Comparison of ENCODE assay signal across 26 mouse cellular contexts in the genomic region with DNA sequence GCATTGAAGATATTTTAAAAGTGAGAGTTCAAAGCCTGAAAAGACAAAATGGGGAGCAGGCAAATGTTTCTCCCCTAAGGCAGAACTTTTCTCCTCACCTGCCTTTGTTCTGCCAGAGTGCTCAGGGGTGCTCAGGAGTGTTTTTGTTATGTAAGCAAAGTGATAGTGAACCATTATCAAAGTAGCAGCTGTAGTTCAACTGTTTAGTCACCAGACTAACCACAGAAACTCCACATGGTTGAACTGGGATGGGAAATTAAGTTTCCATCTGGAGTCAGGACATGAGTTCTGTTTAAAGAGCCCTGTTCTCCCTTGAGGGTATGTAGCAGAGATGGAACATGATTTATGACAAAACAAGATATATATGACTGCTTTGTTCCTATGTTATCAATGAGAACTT.
"Had no signal": no experiment of that assay in that cellular context is flagged by ENCODE, and none has a peak within 500 bp of the region (broad histone marks: within the 10 kb centered on the region; RNA-seq: fewer than 3 reads in every experiment).

No protein-coding gene starts in this region.

- H3K4me2 ChIP-seq: heart, embryonic 11.5 days; heart, embryonic 13.5 days; heart, embryonic 15.5 days; hindbrain, embryonic 13.5 days; hindbrain, embryonic 15.5 days; kidney, embryonic 15.5 days; limb, embryonic 12.5 days; liver, embryonic 11.5 days; liver, embryonic 13.5 days had no signal

- DNase-seq: gastrocnemius, postnatal 14 days; gastrocnemius, postnatal 36 days; heart, adult 11 months; heart, adult 2 months; heart, postnatal 14 days; heart, postnatal 36 days; kidney, adult 11 months; kidney, adult 2 months; kidney, adult 9 months; kidney, postnatal 14 days; kidney, postnatal 36 days; layer of hippocampus, adult 9-11 months; layer of hippocampus, postnatal 36 days; liver; liver, embryonic 13.5 days had no signal

- H3K4me1 ChIP-seq: heart, embryonic 13.5 days; heart, embryonic 15.5 days; hindbrain, embryonic 13.5 days; hindbrain, embryonic 15.5 days; limb, embryonic 10.5 days; limb, embryonic 12.5 days; liver, embryonic 13.5 days had no signal

- H3K27me3 ChIP-seq: heart, embryonic 13.5 days; heart, embryonic 15.5 days; hindbrain, embryonic 13.5 days; hindbrain, embryonic 15.5 days; kidney, embryonic 15.5 days; limb, embryonic 12.5 days; liver, embryonic 13.5 days had no signal

- H3K9ac ChIP-seq: heart, embryonic 13.5 days; heart, embryonic 15.5 days; hindbrain, embryonic 13.5 days; hindbrain, embryonic 15.5 days; kidney, embryonic 15.5 days; limb, embryonic 12.5 days; liver, embryonic 13.5 days had no signal

- H3K4me3 ChIP-seq: heart, adult 2 months; heart, embryonic 13.5 days; heart, embryonic 15.5 days; hindbrain, embryonic 13.5 days; hindbrain, embryonic 15.5 days; kidney, embryonic 15.5 days; limb, embryonic 10.5 days; limb, embryonic 12.5 days; liver, embryonic 13.5 days had no signal

- H3K27ac ChIP-seq: heart, adult 2 months; heart, embryonic 13.5 days; heart, embryonic 15.5 days; hindbrain, embryonic 13.5 days; hindbrain, embryonic 15.5 days; hindbrain, postnatal 0 days; kidney, embryonic 15.5 days; kidney, postnatal 0 days; limb, embryonic 10.5 days; limb, embryonic 12.5 days; liver, embryonic 13.5 days had no signal

- H3K9me3 ChIP-seq: heart, embryonic 15.5 days; hindbrain, embryonic 13.5 days; hindbrain, embryonic 15.5 days; kidney, embryonic 15.5 days; limb, embryonic 10.5 days; limb, embryonic 12.5 days; liver, embryonic 13.5 days had no signal

- H3K36me3 ChIP-seq: heart, embryonic 13.5 days; heart, embryonic 15.5 days; hindbrain, embryonic 13.5 days; hindbrain, embryonic 15.5 days; kidney, embryonic 15.5 days; limb, embryonic 10.5 days; limb, embryonic 12.5 days; liver, embryonic 13.5 days had no signal
